Mouse (Mus musculus) hindbrain, postnatal 0 days (tissue): ENCODE data around the gene Myadml2. TPM values are rescaled to one million over a fixed set of nuclear protein-coding genes. Genes with fewer than 3 reads are reported as not detected.
A peak's percentile ranks its signal among the peaks of the same experiment; 100 is the strongest.

Experiments used
- ATAC-seq: fragments of 200-750 bp; cut with Nextera tagmentation; 2 replicates; pipeline ENCODE4 v1.8.0; 2017; ENCODE audit warnings: mild to moderate bottlenecking, moderate TSS enrichment, moderate library complexity
- DNase-seq: peaks from one replicate; pipeline ENCODE4 v3.0.0-alpha.2; 2015; ENCODE audit warnings: low spot score
- H3K27ac ChIP-seq: fragments of 300-500 bp; sonication (generic); 2 replicates; pipeline ENCODE4 v1.5.1; 2014; ENCODE audit warnings: mild to moderate bottlenecking
- H3K27me3 ChIP-seq: fragments of 300-500 bp; sonication (generic); 2 replicates; pipeline ENCODE4 v1.6.1; 2014; ENCODE audit warnings: low read length, mixed read lengths; ENCODE audit not compliant: insufficient read depth
- H3K36me3 ChIP-seq: fragments of 300-500 bp; sonication (generic); 2 replicates; pipeline ENCODE4 v1.6.1; 2014; ENCODE audit warnings: low read length, mixed read lengths; ENCODE audit not compliant: insufficient read depth
- H3K4me1 ChIP-seq: fragments of 300-500 bp; sonication (generic); 2 replicates; pipeline ENCODE4 v1.6.1; 2014; ENCODE audit warnings: antibody characterized with exemption, low read length, mixed read lengths; ENCODE audit not compliant: insufficient read depth
- H3K4me2 ChIP-seq: fragments of 300-500 bp; sonication (generic); 2 replicates; pipeline ENCODE4 v1.6.1; 2014; ENCODE audit warnings: low read depth, mild to moderate bottlenecking, low read length, moderate library complexity, mixed read lengths
- H3K4me3 ChIP-seq: fragments of 300-500 bp; sonication (generic); 2 replicates; pipeline ENCODE4 v1.5.1; 2014; ENCODE audit warnings: low read length
- H3K9ac ChIP-seq: fragments of 300-500 bp; sonication (generic); replicated peaks from 2 replicates; pipeline ENCODE4 v1.6.1; 2014; ENCODE audit warnings: mild to moderate bottlenecking, low read length, moderate library complexity, mixed read lengths
- H3K9me3 ChIP-seq: fragments of 300-500 bp; sonication (generic); 2 replicates; pipeline ENCODE4 v1.6.1; 2016; ENCODE audit warnings: low read length, mixed read lengths
- CTCF ChIP-seq: IDR thresholded peaks from 2 replicates; pipeline ENCODE4 v1.5.1; 2016; ENCODE audit warnings: antibody characterized with exemption, control low read depth, low read depth
- WGBS: fragments of 180-500 bp; shearing (Covaris S2); extraction: QIAGEN DNeasy Blood & Tissue Kit; methylation state at CpG from one replicate; pipeline ENCODE4 v1.1.7; 2014; 5-methylcytosine and 5-hydroxymethylcytosine counted together
- polyA plus RNA-seq: library from polyadenylated mRNA; unstranded; fragments of >200 nt; fragmentation: Nextera tagmentation; extraction: Ambion mirVana; gene quantifications from 2 replicates; pipeline ENCODE4 v1.2.1, GENCODE M21; 2015
- total RNA-seq: library from RNA; depleted of rRNA; stranded (reverse); fragments of >200 nt; gene quantifications from 2 replicates; pipeline ENCODE4 v1.2.3, GENCODE M21; 2014

Myadml2 gene
- total and polyA plus RNA-seq, 2 experiments from 2014 or later, result 1.3 to 1.5 TPM

- Histone ChIP-seq H3K9ac (no peak overlapping the region), H3K27me3 (no peaks in the 10 kb centered on the region), H3K4me2 (no peak overlapping the region), H3K9me3 (no peaks in the 10 kb centered on the region), H3K4me1 (peaks cover 8% of the 10 kb centered on the region; the same call in 1 of the 2 replicates), H3K36me3 (peaks cover 43% of the 10 kb centered on the region; the same call in 1 of the 2 replicates), H3K27ac (peak overlapping the region; percentile 91; the same call in 1 of the 2 replicates), H3K4me3 (no peak overlapping the region)
- 88% methylated on average over 25 of the region's 25 CpGs for WGBS
- no peak for TF ChIP-seq CTCF
- DNase-seq, result no peak
- no peak for ATAC-seq
These were observed 29.1 kb downstream of the Myadml2 start for GRCm38 (mm10) chr11:120618619-120619535.

GRCm38 (mm10) chr11:120617519-120618112 is 30.3 kb downstream of the Myadml2 start, which contains the start of gene Pcyt2:
Pcyt2 (minus strand) TSS chr11:120617936.
- H3K4me2 ChIP-seq, result peak within 1 kb of the TSS; percentile 85
- no peaks in the 10 kb centered on the region for H3K9me3 ChIP-seq
- peaks cover 8% of the 10 kb centered on the region; the same call in 1 of the 2 replicates for H3K4me1 ChIP-seq
- H3K36me3 ChIP-seq, result peaks cover 36% of the 10 kb centered on the region; the same call in 1 of the 2 replicates
- DNase-seq, result peak; percentile 97
- H3K4me3 ChIP-seq, result peak within 1 kb of the TSS; percentile 82
- peak; percentile 12; the same call in 1 of the 2 replicates for TF ChIP-seq CTCF
- peak within 1 kb of the TSS; percentile 77 for H3K9ac ChIP-seq
- WGBS, result under 1% methylated on average over 56 of the region's 56 CpGs
- ATAC-seq, result peak; percentile 95
- no peaks in the 10 kb centered on the region for H3K27me3 ChIP-seq
- peak within 1 kb of the TSS; percentile 91 for H3K27ac ChIP-seq

- Histone ChIP-seq H3K4me2 (peak overlapping the region; percentile 85), H3K36me3 (peaks cover 39% of the 10 kb centered on the region; the same call in 1 of the 2 replicates), H3K9ac (peak overlapping the region; percentile 77), H3K4me3 (peak overlapping the region; percentile 82), H3K9me3 (no peaks in the 10 kb centered on the region), H3K27me3 (no peaks in the 10 kb centered on the region), H3K27ac (peak overlapping the region; percentile 91; the same call in 1 of the 2 replicates), H3K4me1 (peaks cover 8% of the 10 kb centered on the region; the same call in 1 of the 2 replicates)
- WGBS, result 43% methylated on average over 4 of the region's 4 CpGs
- DNase-seq (no peak), ATAC-seq (no peak)
- no peak for TF ChIP-seq CTCF
These were observed 31.2 kb downstream of the Myadml2 start for GRCm38 (mm10) chr11:120616617-120617294.

GRCm38 (mm10) chr11:120615606-120616203 is 32.3 kb downstream of the Myadml2 start:
- peaks cover 37% of the 10 kb centered on the region for H3K36me3 ChIP-seq
- no peaks in the 10 kb centered on the region for H3K27me3 ChIP-seq
- no peaks in the 10 kb centered on the region for H3K9me3 ChIP-seq
- peak overlapping the region; percentile 85 for H3K4me2 ChIP-seq
- DNase-seq (no peak), ATAC-seq (no peak)
- 87% methylated on average over 11 of the region's 11 CpGs for WGBS
- no peak overlapping the region for H3K4me3 ChIP-seq
- peaks cover 8% of the 10 kb centered on the region; the same call in 1 of the 2 replicates for H3K4me1 ChIP-seq
- H3K27ac ChIP-seq, result no peak overlapping the region
- H3K9ac ChIP-seq, result no peak overlapping the region
- TF ChIP-seq CTCF, result no peak

- no peaks in the 10 kb centered on the region for H3K27me3 ChIP-seq
- H3K9me3 ChIP-seq, result no peaks in the 10 kb centered on the region
- H3K36me3 ChIP-seq, result peaks cover 32% of the 10 kb centered on the region
- WGBS, result 88% methylated on average over 6 of the region's 6 CpGs
- H3K4me3 ChIP-seq, result no peak overlapping the region
- H3K9ac ChIP-seq, result no peak overlapping the region
- no peak overlapping the region for H3K27ac ChIP-seq
- DNase-seq, result no peak
- TF ChIP-seq CTCF, result no peak
- H3K4me2 ChIP-seq, result no peak overlapping the region; the same call in 1 of the 2 replicates
- no peak for ATAC-seq
- peaks cover 8% of the 10 kb centered on the region; the same call in 1 of the 2 replicates for H3K4me1 ChIP-seq
These were observed 32.8 kb downstream of the Myadml2 start for GRCm38 (mm10) chr11:120615167-120615566.

GRCm38 (mm10) chr11:120613976-120614375 is 34.0 kb downstream of the Myadml2 start:
- Histone ChIP-seq H3K4me1 (peaks cover 8% of the 10 kb centered on the region; the same call in 1 of the 2 replicates), H3K9me3 (no peaks in the 10 kb centered on the region), H3K4me2 (no peak overlapping the region), H3K4me3 (no peak overlapping the region), H3K27me3 (no peaks in the 10 kb centered on the region), H3K9ac (no peak overlapping the region), H3K27ac (no peak overlapping the region), H3K36me3 (peaks cover 24% of the 10 kb centered on the region)
- ATAC-seq, result no peak
- DNase-seq, result no peak
- 75% methylated on average over 8 of the region's 8 CpGs for WGBS
- no peak for TF ChIP-seq CTCF
